Mouse (Mus musculus): ENCODE data around the gene Itk. TPM values are rescaled to one million over a fixed set of nuclear protein-coding genes. Genes with fewer than 3 reads are reported as not detected.

Gene Itk
- polyA plus RNA-seq, 1 experiment: 11.5 TPM

DNA sequence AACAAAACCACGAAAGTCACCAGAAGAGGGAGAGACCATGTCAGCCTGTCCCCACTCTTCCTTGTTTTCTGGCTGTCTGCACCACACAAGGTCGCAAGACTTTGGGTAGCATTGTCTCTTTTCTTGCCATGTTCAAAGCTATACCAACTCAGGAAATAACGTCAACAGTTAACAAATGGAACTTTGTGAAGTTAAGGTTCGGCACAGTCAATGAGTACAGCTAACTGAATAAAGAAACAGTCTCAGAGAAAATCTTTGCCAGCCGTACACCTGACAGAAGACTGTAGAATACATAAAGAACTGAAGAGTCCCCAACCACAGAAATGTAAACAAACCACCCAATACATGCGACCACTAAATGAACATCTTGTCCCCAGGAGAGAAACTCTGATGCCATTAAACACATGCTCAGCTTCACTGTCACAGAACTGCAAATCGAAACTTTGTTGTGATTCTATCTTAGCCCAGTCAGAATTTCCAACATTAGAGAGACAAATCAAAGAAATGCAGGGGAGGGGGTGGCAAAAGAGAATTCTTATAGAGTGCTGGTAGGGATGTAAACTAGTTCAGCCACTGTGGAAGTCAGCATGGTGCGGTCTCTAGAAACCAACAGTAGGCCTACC lies 16.9 kb downstream of the Itk start:
- Histone ChIP-seq H3K27me3 (ENCODE audit: control insufficient read depth, insufficient read depth, low read length) (no peaks in the 10 kb centered on the region), H3K27ac (ENCODE audit: insufficient read depth, low read length) (peak overlapping the region; percentile 91), H3K4me3 (ENCODE audit: extremely low read depth, insufficient read depth, insufficient read length) (no peak overlapping the region), H3K4me1 (ENCODE audit: control insufficient read depth, insufficient read depth, insufficient read length) (peaks cover 24% of the 10 kb centered on the region; the same call in 1 of the 2 replicates), H3K36me3 (ENCODE audit: control insufficient read depth, insufficient read depth, low read length) (no peaks in the 10 kb centered on the region)
- DNase-seq (ENCODE audit: low read depth in 1 of 2, low spot score in 2 of 2): no peak
- WGBS: 37% methylated on average over 8 of the region's 8 CpGs
- no peak for TF ChIP-seq CTCF (IDR thresholded peaks at IDR 0.05; ENCODE audit: extremely low read depth, insufficient read depth, insufficient read length, insufficient replicate concordance)
- TF ChIP-seq POLR2A (IDR thresholded peaks at IDR 0.05; ENCODE audit: low read depth, low read length): no peak

DNA sequence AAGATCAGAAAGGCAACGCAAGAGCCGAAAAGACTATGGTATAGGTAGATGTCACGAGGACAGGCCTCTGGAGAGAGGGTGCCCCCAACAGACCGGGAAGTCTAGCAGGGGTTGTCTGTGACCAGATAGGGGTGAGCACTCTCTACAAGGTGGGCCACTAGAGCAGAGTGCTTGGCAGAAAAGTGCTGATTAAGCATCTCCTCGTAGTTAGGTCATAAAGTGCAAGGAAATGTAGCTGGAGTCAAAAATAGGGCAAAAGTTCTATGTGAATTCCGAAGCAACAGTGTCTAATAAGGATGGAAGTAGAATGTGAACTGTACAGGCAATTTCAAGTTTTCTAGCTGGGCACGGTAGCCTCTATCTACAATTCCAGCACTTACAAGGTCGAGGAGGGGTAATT lies 18.1 kb downstream of the Itk start:
- WGBS: 82% methylated on average over 8 of the region's 8 CpGs
- DNase-seq (ENCODE audit: low read depth in 1 of 2, low spot score in 2 of 2): no peak
- Histone ChIP-seq H3K4me3 (ENCODE audit: extremely low read depth, insufficient read depth, insufficient read length) (no peak overlapping the region), H3K27me3 (ENCODE audit: control insufficient read depth, insufficient read depth, low read length) (no peaks in the 10 kb centered on the region), H3K27ac (ENCODE audit: insufficient read depth, low read length) (no peak overlapping the region), H3K36me3 (ENCODE audit: control insufficient read depth, insufficient read depth, low read length) (no peaks in the 10 kb centered on the region), H3K4me1 (ENCODE audit: control insufficient read depth, insufficient read depth, insufficient read length) (peaks cover 26% of the 10 kb centered on the region; the same call in 1 of the 2 replicates)
- TF ChIP-seq POLR2A (IDR thresholded peaks at IDR 0.05; ENCODE audit: low read depth, low read length) (no peak), CTCF (IDR thresholded peaks at IDR 0.05; ENCODE audit: extremely low read depth, insufficient read depth, insufficient read length, insufficient replicate concordance) (no peak)

DNA sequence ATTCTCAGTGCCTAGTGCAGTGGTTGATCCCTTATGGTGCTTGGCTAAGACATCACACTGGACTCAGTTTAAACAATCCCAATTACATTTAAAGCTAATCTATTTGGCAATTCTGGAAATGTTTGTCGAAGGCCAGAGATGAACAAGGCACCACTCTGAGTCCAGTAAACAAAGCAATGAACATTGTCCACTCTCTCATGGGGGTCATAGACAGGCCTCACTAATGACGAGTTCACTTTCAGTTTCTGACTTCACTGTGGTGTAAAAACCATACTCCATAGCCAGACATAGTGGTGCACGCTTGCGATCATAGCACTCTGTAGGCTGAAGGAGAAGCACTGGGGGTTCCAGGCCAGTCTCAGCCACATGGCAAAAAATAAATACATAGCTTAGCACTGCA lies 18.9 kb downstream of the Itk start:
- H3K36me3 ChIP-seq (ENCODE audit: control insufficient read depth, insufficient read depth, low read length): no peaks in the 10 kb centered on the region
- 55% methylated on average over 4 of the region's 4 CpGs for WGBS
- no peak for DNase-seq (ENCODE audit: low read depth in 1 of 2, low spot score in 2 of 2)

DNA sequence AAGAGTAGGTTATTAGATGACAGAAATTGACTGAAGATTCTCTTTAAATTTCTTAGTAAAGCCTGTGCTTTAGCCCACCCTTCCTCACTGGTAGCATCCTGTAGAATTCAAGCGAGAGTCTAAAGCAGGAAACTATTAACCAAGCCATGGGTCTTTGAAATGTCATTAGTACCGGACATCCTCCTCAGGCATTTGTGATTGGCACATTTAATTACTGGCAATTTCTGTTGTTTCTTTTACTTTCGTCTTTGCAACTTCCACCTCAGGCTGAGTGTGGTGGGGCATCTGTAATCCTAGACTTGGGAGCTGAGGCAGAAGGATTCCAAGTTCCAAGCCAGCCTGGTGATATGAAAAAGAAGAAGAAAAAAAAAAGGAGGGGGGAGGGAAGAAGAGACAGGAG lies 23.0 kb downstream of the Itk start:
- Histone ChIP-seq H3K36me3 (ENCODE audit: control insufficient read depth, insufficient read depth, low read length) (no peaks in the 10 kb centered on the region), H3K4me3 (ENCODE audit: extremely low read depth, insufficient read depth, insufficient read length) (no peak overlapping the region), H3K27me3 (ENCODE audit: control insufficient read depth, insufficient read depth, low read length) (no peaks in the 10 kb centered on the region), H3K27ac (ENCODE audit: insufficient read depth, low read length) (no peak overlapping the region), H3K4me1 (ENCODE audit: control insufficient read depth, insufficient read depth, insufficient read length) (peaks cover 7% of the 10 kb centered on the region; the same call in 1 of the 2 replicates)
- 48% methylated on average over 3 of the region's 3 CpGs for WGBS
- TF ChIP-seq POLR2A (IDR thresholded peaks at IDR 0.05; ENCODE audit: low read depth, low read length): no peak
- TF ChIP-seq CTCF (IDR thresholded peaks at IDR 0.05; ENCODE audit: extremely low read depth, insufficient read depth, insufficient read length, insufficient replicate concordance): no peak
- no peak for DNase-seq (ENCODE audit: low read depth in 1 of 2, low spot score in 2 of 2)

More for the DNA sequence above, 18.9 kb downstream of the Itk start:
- Histone ChIP-seq H3K27me3 (ENCODE audit: control insufficient read depth, insufficient read depth, low read length) (no peaks in the 10 kb centered on the region), H3K27ac (ENCODE audit: insufficient read depth, low read length) (no peak overlapping the region), H3K4me1 (ENCODE audit: control insufficient read depth, insufficient read depth, insufficient read length) (peaks cover 26% of the 10 kb centered on the region; the same call in 1 of the 2 replicates), H3K4me3 (ENCODE audit: extremely low read depth, insufficient read depth, insufficient read length) (no peak overlapping the region)
- TF ChIP-seq POLR2A (IDR thresholded peaks at IDR 0.05; ENCODE audit: low read depth, low read length): no peak
- no peak for TF ChIP-seq CTCF (IDR thresholded peaks at IDR 0.05; ENCODE audit: extremely low read depth, insufficient read depth, insufficient read length, insufficient replicate concordance)

DNA sequence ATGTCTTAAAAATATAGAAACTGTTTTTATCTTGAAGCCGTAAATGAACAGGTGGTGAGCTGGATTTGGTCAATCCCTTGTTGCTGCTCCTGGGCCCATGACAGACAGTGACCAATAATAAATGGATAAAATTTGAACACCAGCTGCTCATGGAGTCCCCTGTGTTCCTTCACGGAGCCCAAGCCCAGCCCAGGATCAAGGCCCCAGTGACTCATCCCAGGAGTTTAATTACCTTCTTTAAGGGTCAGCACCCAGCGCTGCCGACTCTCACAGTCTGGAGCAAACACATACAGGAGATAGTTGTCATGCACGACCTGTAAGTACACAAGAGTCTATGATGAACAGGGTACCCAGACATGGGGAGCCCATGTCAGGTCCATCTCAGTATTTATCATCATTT lies 23.6 kb downstream of the Itk start:
- Histone ChIP-seq H3K27ac (ENCODE audit: insufficient read depth, low read length) (no peak overlapping the region), H3K4me1 (ENCODE audit: control insufficient read depth, insufficient read depth, insufficient read length) (peaks cover 4% of the 10 kb centered on the region; the same call in 1 of the 2 replicates), H3K27me3 (ENCODE audit: control insufficient read depth, insufficient read depth, low read length) (no peaks in the 10 kb centered on the region), H3K36me3 (ENCODE audit: control insufficient read depth, insufficient read depth, low read length) (no peaks in the 10 kb centered on the region), H3K4me3 (ENCODE audit: extremely low read depth, insufficient read depth, insufficient read length) (no peak overlapping the region)
- TF ChIP-seq POLR2A (IDR thresholded peaks at IDR 0.05; ENCODE audit: low read depth, low read length) (no peak), CTCF (IDR thresholded peaks at IDR 0.05; ENCODE audit: extremely low read depth, insufficient read depth, insufficient read length, insufficient replicate concordance) (no peak)
- DNase-seq (ENCODE audit: low read depth in 1 of 2, low spot score in 2 of 2): no peak
- WGBS: 93% methylated on average over 5 of the region's 5 CpGs

DNA sequence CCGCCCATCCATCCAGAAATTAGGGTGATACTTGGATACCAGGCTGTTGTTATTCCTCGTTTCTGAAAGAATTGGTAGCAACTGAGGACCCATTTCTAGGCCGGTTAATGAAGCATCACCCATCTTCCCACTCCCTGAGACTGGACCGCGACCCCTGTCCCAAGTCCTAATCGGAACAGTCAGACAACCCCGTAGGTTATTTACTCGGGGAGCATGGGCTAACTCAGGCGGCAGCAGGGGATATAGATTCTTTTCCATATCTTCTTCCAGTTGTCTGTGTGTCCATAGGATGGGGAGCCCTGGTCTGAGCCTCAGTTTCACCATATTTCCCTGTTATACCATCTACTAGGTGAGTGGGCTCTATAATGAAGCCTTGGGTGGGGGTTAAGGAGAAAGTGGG lies 25.5 kb downstream of the Itk start:
- H3K4me3 ChIP-seq (ENCODE audit: extremely low read depth, insufficient read depth, insufficient read length): no peak overlapping the region
- 96% methylated on average over 9 of the region's 9 CpGs for WGBS
- no peaks in the 10 kb centered on the region for H3K27me3 ChIP-seq (ENCODE audit: control insufficient read depth, insufficient read depth, low read length)
- H3K36me3 ChIP-seq (ENCODE audit: control insufficient read depth, insufficient read depth, low read length): no peaks in the 10 kb centered on the region
- DNase-seq (ENCODE audit: low read depth in 1 of 2, low spot score in 2 of 2): no peak
- TF ChIP-seq CTCF (IDR thresholded peaks at IDR 0.05; ENCODE audit: extremely low read depth, insufficient read depth, insufficient read length, insufficient replicate concordance) (no peak), POLR2A (IDR thresholded peaks at IDR 0.05; ENCODE audit: low read depth, low read length) (no peak)
- no peak overlapping the region for H3K27ac ChIP-seq (ENCODE audit: insufficient read depth, low read length)
- peaks cover 4% of the 10 kb centered on the region; the same call in 1 of the 2 replicates for H3K4me1 ChIP-seq (ENCODE audit: control insufficient read depth, insufficient read depth, insufficient read length)
